Mouse (Mus musculus): Measurements from ENCODE around the gene Map3k9.

GRCm38 (mm10) chr12:81684096-81684495 lies 96.9 kb downstream of the Map3k9 start:
- TF ChIP-seq ZNF384 (IDR thresholded peaks at IDR 0.05; ENCODE audit: low read depth, low read length) (no peak), MAFK (IDR thresholded peaks at IDR 0.05; ENCODE audit: insufficient read depth, low read depth, low read length) (no peak)

Data from ES-E14 (cell line).